Mouse (Mus musculus): ENCODE results near the gene Olfr559. TPM values are rescaled to one million over a fixed set of nuclear protein-coding genes. Genes with fewer than 3 reads are reported as not detected.

Olfr559 gene
- not detected for total RNA-seq (2021)
- long read RNA-seq, experiment 1 = 0 reads
- long read RNA-seq, experiment 2 = 0 reads

DNA sequence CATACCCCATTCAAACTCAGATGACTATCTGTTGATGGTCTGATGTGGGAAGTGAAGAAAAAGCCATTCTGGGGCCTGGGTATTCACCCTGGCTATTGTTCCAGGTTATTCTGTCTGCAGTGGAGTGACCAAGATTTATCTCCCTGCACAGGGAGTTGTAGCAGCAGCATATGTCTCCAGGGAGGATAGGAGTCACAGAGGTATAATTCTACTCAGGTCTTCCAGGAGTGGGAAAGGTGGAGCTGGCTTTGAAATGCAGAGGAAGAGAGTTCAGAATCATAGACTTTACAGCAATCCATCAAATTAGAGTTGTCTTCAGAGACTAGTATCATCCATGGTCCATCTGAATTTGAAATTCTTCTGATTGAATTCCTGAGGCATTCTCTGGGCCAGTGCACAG, at the start of gene Olfr559:
Olfr559 (minus strand) TSS at position 101 of the 400 bp plus-strand sequence.
- intact Hi-C loops (cut with DNase I) = no loop called here

DNA sequence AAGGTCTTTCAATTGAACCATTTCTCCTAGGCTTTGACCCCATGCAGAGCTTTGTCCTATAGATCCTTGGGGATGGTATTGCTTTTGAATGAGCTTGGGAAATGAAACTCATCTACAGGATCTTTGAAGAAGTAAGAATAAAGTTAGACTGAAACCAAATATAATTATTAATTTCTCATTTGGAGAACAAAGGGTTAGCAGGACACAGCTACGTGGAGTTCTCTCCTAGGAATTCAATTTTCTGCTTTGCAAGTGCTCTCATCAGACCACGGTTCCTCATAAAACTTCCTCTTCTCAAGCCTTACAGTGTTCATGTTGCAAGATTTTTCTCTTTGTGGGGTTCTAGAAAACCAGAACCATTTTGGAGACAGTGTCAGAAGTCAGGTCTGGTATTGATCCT, 43.6 kb upstream of the Olfr559 start, which contains the start of gene Olfr561:
Olfr561 (plus strand) TSS at position 301 of the 400 bp plus-strand sequence.
- intact Hi-C loops (cut with DNase I) = loop anchor here (5.0 kb wide), 1 partner anchor 41 kb away; no protein-coding TSS in a partner anchor
- no peak for DNase-seq

More for the DNA sequence above, at the start of gene Olfr559:
- no peak for DNase-seq

DNA sequence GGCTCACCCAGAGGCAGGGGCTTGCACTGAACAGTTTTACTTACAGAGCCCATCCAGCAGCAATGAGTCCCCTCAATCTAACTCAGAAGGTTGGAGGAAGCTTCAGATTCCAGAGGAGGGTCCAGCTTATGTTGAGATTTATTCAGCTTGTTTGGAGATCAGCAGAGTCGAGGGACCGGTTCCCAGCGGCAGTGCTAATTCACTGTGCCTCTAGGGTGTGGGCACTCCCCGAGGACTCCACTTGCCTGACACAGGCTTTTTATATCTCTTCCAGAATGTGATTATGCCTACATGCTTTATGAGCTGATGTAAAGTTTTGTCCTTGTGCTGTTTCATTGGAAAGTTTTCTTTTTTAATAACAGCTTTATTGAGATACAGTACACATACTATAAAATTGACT, 32.0 kb upstream of the Olfr559 start, which contains the start of the genes Olfr560 and Olfr78:
Olfr560 (minus strand) TSS at position 101 of the 400 bp plus-strand sequence.
Olfr78 (minus strand) TSS at position 206 of the 400 bp plus-strand sequence.
- intact Hi-C loops (cut with DNase I) = no loop called here
- DNase-seq = no peak

DNA sequence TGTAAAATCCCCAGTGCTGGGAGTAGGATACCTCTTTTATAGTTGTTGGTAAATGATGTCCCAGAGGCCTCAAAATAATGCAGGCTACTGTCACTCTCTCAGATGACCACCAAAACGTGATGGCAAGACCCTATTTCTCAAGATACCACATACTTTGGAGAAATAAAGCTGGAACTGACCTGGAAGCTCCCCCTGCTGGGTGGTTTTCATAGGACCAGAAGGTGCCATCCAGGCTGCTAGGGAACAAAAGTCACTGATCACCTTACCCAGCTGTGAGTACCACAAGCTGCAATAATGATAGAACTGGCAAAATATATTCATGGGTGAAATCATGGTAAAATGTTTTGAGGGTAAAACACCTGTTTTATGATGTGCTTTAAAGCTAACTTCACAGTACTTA, 24.8 kb upstream of the Olfr559 start:
- DNase-seq = peak in 1 of 2 experiments; percentile 5
- intact Hi-C loops (cut with DNase I) = loop anchor here (5.0 kb wide), 1 partner anchor 240 kb away; no protein-coding TSS in a partner anchor

DNA sequence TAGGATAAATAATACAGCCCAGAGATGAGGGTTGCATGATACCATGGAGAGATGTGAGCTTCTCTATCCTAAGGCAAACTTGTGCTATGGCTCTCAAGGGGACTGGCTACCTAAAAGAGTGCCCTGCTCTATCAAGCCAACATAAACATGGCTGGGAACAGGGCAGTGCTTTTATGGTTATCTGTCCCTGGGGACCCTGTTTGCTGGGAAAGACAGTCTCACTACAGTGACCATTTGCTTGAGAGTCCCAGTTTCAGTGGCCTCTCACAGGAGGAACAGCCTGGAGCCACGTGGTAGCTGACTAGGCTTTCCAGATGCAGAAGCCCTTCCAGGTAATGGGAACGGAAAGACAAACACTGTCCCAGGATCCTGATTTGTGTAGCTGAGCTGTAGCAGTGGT, 10.4 kb upstream of the Olfr559 start:
- intact Hi-C loops (cut with DNase I) = no loop called here
- no peak for DNase-seq

DNA sequence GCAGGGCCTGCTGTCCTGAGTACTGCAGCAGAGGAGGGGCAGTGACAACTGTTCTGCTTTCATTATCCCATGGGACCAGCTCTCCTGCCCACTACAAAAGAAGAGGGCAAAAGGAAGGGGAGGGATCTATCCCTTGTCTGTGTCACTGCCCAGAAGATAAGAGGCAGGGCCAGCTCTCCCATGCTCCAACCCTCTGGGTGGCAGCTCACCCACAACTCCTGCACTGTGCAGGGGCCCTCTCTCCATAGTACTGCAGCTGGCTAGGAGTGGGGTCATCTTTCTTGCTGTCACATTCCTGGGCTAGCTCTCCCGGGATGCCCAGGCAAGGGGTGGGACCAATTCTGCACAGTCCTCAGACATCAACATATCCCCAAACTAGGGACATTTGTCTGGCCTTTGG, 6.5 kb upstream of the Olfr559 start:
- no peak for DNase-seq
- intact Hi-C loops (cut with DNase I) = no loop called here

DNA sequence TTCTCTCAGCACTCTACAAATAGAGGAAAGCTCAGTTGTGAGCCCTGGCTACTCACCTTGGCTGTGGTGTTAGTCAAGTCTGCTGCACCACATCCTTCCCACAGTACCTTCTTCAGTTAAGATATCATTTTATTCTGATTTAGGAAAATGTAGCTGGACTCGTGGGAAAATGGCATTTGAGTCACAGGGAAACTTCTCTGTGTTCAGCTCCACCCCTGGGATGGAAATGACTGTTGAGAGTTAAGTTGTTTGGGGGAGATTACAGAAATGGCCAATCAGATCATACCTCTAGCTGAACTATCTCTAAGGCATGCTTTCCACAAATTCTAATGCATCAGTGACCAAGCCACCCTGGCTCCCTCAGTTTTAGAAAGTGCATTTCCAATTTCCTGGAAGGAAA, 8.3 kb downstream of the Olfr559 start, which contains the start of gene Olfr33:
Olfr33 (minus strand) TSS at position 101 of the 400 bp plus-strand sequence.
- DNase-seq = no peak
- intact Hi-C loops (cut with DNase I) = no loop called here

DNA sequence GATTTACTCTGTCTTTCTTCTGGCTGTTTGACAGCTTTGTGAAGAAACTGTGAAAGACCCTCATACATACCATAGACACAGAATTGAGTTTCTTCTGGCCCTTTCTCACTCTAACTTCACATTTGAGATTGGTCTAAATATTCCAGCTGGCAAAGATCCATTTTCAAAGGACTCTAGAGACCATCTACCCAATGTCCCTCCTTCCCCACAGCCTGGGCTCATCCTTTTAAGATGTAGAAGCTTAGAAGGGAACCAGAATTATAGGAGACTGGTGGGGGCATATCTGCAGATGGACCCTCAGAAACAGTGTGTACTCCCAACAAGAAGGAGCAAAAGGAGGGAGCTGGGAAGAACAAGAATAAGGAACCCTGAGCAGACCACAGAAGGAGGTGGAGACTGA, 25.4 kb downstream of the Olfr559 start, which contains the start of gene Olfr558:
Olfr558 (plus strand) TSS at position 301 of the 400 bp plus-strand sequence.
- intact Hi-C loops (cut with DNase I) = no loop called here

DNA sequence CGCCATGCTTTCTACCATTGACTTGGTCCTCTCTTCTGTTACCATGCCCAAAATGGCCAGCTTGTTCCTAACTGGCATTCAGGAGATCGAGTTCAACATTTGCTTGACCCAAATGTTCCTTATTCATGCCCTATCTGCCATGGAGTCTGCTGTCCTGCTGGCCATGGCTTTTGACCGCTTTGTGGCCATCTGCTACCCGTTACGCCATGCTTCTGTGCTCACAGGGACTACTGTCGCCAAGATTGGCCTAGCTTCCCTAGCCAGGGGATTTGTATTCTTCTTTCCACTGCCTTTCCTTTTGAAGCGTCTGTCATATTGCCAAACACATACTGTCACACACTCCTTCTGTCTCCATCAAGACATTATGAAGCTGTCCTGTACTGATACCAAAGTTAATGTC, 28.8 kb downstream of the Olfr559 start:
- DNase-seq = no peak
- intact Hi-C loops (cut with DNase I) = loop anchor here (1.0 to 10.0 kb wide), 3 partner anchors 9 to 226 kb away; partner anchors contain the start of gene Olfr572

More for the DNA sequence above, 25.4 kb downstream of the Olfr559 start, which contains the start of gene Olfr558:
- no peak for DNase-seq

DNA sequence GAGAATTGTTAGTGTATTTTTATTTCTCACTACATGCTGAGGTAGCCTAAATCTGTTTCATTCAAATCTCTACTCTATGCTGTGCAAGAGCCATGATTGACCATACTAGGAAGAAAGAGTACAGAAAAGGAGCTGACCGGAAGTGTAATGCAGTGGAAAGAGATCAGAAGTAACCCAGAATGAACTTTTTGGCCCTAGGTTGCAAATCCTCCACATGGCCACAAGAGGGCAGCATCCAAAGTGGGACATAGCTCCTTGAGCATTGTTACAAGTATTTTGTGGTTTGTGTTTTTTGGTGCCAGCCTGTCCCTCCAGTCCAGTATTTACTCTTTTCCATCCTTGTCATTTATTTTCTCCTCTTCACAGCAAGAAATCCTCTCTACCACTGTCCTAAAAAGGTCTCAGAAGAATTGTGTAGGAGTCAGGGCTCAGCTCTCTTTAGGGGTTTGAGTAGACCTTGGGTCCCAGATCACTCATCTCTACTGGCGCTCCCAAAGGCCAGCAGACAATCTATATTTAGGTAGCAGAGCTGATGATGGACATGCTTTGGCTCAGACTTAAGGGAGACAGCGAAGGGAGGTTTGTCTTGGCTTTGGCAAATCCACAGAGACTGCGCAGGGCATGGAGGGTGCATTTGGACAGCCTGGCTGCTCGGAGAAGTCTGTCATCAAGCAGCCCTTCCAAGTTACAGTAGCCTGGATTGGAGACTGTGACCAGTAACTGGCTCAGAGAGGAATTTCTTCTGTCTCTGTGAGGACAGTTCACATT, 31.7 kb downstream of the Olfr559 start, which contains the start of gene Olfr557:
Olfr557 (plus strand) TSS at position 553 of the 768 bp plus-strand sequence.
- DNase-seq = peak; percentile 21 to 59
- intact Hi-C loops (cut with DNase I) = loop anchor here (10.0 kb wide), 2 partner anchors 181 to 229 kb away; partner anchors contain the start of gene Olfr572

DNA sequence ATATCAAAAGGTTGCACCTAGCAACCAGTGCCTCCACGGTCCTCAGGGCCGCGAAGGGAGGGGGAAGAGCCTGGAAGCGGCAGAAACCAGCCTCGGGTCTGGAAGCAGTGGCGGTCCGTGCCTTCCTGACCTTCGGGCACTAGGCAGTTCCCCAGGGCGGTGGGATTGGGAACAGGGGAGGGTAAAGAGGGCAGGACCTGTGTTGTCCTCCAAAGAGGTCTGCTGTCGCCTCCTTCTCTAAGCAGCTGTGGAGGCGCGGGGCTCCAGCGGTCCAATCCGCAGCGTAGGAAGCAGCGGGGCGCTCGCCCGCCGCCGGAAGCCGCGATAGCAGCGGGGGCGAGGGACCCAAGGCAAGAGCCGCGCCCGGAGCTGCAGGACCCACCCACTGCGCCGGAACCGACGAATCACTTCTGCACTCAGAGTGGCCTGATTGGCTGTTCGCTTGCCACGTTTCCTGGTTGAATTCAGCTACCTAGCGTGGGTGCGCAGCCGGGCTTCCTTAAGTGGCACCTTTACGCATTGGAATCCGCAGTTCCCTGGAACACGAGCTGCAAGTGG, 40.3 kb downstream of the Olfr559 start, which contains the start of gene Trim68:
Trim68 (minus strand) TSS at position 384 of the 558 bp plus-strand sequence.
- intact Hi-C loops (cut with DNase I) = no loop called here

DNA sequence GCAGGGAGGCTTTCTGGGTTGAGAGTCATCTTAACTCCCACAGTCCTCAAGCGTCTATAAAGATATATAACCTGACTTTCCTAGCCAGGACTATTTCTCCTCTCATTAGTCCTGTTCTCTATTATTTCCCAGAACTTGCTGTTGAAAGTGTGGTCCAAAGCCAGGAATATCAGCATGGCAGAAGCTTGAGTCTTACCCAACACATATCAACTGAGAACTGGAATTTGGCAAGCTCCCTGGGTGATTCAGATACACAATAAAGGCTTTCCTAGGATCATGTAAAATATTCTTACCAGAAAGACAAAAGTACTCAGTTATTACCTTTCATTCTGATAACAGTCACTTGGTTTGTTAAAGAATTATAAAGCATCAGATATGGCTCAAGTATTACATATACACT, 45.4 kb downstream of the Olfr559 start:
- intact Hi-C loops (cut with DNase I) = no loop called here
- DNase-seq = no peak

More for the DNA sequence above, 40.3 kb downstream of the Olfr559 start, which contains the start of gene Trim68:
- peak; percentile 90 for DNase-seq

DNA sequence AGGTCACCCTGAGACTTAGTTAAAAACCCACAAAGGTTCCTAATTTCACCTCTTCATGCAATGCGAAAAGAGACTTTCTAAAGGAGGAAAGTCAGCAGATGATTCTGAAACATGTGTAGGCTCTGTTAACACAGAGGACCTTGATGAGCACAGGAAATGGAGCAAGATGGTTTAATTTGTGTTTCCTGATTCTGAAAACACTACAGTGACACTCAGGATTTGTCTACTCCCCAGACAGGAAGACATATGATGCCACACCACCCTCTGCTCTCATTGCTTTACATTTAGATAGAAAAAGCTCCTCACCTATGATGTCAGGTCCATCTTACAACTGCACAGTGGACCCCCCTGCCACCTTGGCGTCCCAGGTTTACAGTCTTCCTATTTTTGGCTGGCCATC, 51.1 kb downstream of the Olfr559 start:
- DNase-seq = no peak

More for the DNA sequence above, 51.1 kb downstream of the Olfr559 start:
- intact Hi-C loops (cut with DNase I) = loop anchor here (10.0 kb wide), 1 partner anchor 61 kb away; the partner anchor contains the start of gene Olfr553

Other genes starting within 250 kb of the Olfr559 start
- gene Olfr543, start 245.8 kb downstream of the Olfr559 start, total RNA-seq (2021) = not detected
- gene Olfr544, start 239.2 kb downstream of the Olfr559 start, total RNA-seq (2021) = not detected
- gene Olfr545, start 227.9 kb downstream of the Olfr559 start, total RNA-seq (2021) = not detected
- not detected for gene Olfr547, start 192.7 kb downstream of the Olfr559 start, total RNA-seq (2021)
- gene Olfr548-ps1, start 186.6 kb downstream of the Olfr559 start, total RNA-seq (2021) = not detected
- not detected for gene Olfr549, start 177.6 kb downstream of the Olfr559 start, total RNA-seq (2021)
- 1 to 10 TPM; 6.1 to 7.7 TPM for gene Trim21, start 162.0 kb downstream of the Olfr559 start, total RNA-seq (2021)
- gene Olfr550, start 156.0 kb downstream of the Olfr559 start, total RNA-seq (2021) = under 1 TPM; 0.17 to 0.37 TPM
- gene Olfr551, start 135.6 kb downstream of the Olfr559 start, total RNA-seq (2021) = not detected
- gene Olfr552, start 129.7 kb downstream of the Olfr559 start, total RNA-seq (2021) = under 1 TPM; 0.07 to 0.27 TPM
- gene Olfr553, start 109.3 kb downstream of the Olfr559 start, total RNA-seq (2021) = not detected
- not detected for gene Olfr554, start 89.1 kb downstream of the Olfr559 start, total RNA-seq (2021)
- gene Olfr555, start 68.7 kb downstream of the Olfr559 start, total RNA-seq (2021) = not detected
- not detected for gene Olfr556, start 62.6 kb downstream of the Olfr559 start, total RNA-seq (2021)
- 1 to 10 TPM; 7.7 to 8.7 TPM for gene Trim68, start 40.2 kb downstream of the Olfr559 start, total RNA-seq (2021)
- gene Olfr557, start 31.6 kb downstream of the Olfr559 start, total RNA-seq (2021) = not detected
- gene Olfr558, start 25.3 kb downstream of the Olfr559 start, total RNA-seq (2021) = 1 to 10 TPM; 4.8 to 5.1 TPM
- not detected for gene Olfr33, start 8.4 kb downstream of the Olfr559 start, total RNA-seq (2021)
- gene Olfr560, start 31.9 kb upstream of the Olfr559 start, total RNA-seq (2021) = under 1 TPM in 1 of 2 experiments, not detected in 1; 0.32 TPM
- gene Olfr78, start 32.0 kb upstream of the Olfr559 start, total RNA-seq (2021) = 1 to 10 TPM; 1.6 to 2.1 TPM
- not detected for gene Olfr561, start 43.7 kb upstream of the Olfr559 start, total RNA-seq (2021)
- not detected for gene Olfr564, start 76.0 kb upstream of the Olfr559 start, total RNA-seq (2021)
- not detected for gene Olfr566, start 131.3 kb upstream of the Olfr559 start, total RNA-seq (2021)
- not detected for gene Olfr568, start 149.6 kb upstream of the Olfr559 start, total RNA-seq (2021)
- not detected for gene Olfr569, start 163.4 kb upstream of the Olfr559 start, total RNA-seq (2021)
- gene Olfr570, start 167.1 kb upstream of the Olfr559 start, total RNA-seq (2021) = not detected
- not detected for gene Olfr571, start 190.0 kb upstream of the Olfr559 start, total RNA-seq (2021)
- not detected for gene Olfr572, start 196.9 kb upstream of the Olfr559 start, total RNA-seq (2021)
- gene Olfr573-ps1, start 215.1 kb upstream of the Olfr559 start, total RNA-seq (2021) = not detected
- gene Olfr574, start 221.0 kb upstream of the Olfr559 start, total RNA-seq (2021) = not detected
- gene Olfr575, start 231.3 kb upstream of the Olfr559 start, total RNA-seq (2021) = not detected
- not detected for gene Olfr576, start 235.2 kb upstream of the Olfr559 start, total RNA-seq (2021)
- gene Olfr577, start 248.5 kb upstream of the Olfr559 start, total RNA-seq (2021) = not detected

Data from heart, postnatal 14 days (tissue).